Mouse (Mus musculus): Measurements from ENCODE around the gene Tspo2.

The Tspo2 gene

GRCm38 (mm10) chr17:48455955-48456354 is 4.6 kb upstream of the Tspo2 start:
- no peak for TF ChIP-seq GATA4 (IDR thresholded peaks at IDR 0.05; ENCODE audit: insufficient replicate concordance, low read length)

- TF ChIP-seq GATA4 (IDR thresholded peaks at IDR 0.05; ENCODE audit: insufficient replicate concordance, low read length), result no peak
These were observed 3.4 kb upstream of the Tspo2 start, which contains the start of gene Unc5cl for GRCm38 (mm10) chr17:48454688-48455087. TSS of gene Unc5cl (plus strand) at chr17:48454901.

- no peak for TF ChIP-seq GATA4 (IDR thresholded peaks at IDR 0.05; ENCODE audit: insufficient replicate concordance, low read length)
These were observed 2.9 kb upstream of the Tspo2 start for GRCm38 (mm10) chr17:48454190-48454589.

GRCm38 (mm10) chr17:48453489-48453888 is 2.2 kb upstream of the Tspo2 start:
- no peak for TF ChIP-seq GATA4 (IDR thresholded peaks at IDR 0.05; ENCODE audit: insufficient replicate concordance, low read length)

GRCm38 (mm10) chr17:48451753-48452444 is 577 bp upstream of the Tspo2 start:
- no peak for TF ChIP-seq GATA4 (IDR thresholded peaks at IDR 0.05; ENCODE audit: insufficient replicate concordance, low read length)

GRCm38 (mm10) chr17:48450666-48451352 is 513 bp downstream of the Tspo2 start:
- no peak for TF ChIP-seq GATA4 (IDR thresholded peaks at IDR 0.05; ENCODE audit: insufficient replicate concordance, low read length)

- TF ChIP-seq GATA4 (IDR thresholded peaks at IDR 0.05; ENCODE audit: insufficient replicate concordance, low read length), result no peak
These were observed 3.6 kb downstream of the Tspo2 start for GRCm38 (mm10) chr17:48447675-48448074.

GRCm38 (mm10) chr17:48443542-48444145 is 7.7 kb downstream of the Tspo2 start:
- TF ChIP-seq GATA4 (IDR thresholded peaks at IDR 0.05; ENCODE audit: insufficient replicate concordance, low read length), result no peak

GRCm38 (mm10) chr17:48442745-48443457 is 8.4 kb downstream of the Tspo2 start:
- no peak for TF ChIP-seq GATA4 (IDR thresholded peaks at IDR 0.05; ENCODE audit: insufficient replicate concordance, low read length)

GRCm38 (mm10) chr17:48437421-48437911 is 13.9 kb downstream of the Tspo2 start:
- TF ChIP-seq GATA4 (IDR thresholded peaks at IDR 0.05; ENCODE audit: insufficient replicate concordance, low read length), result no peak

- no peak for TF ChIP-seq GATA4 (IDR thresholded peaks at IDR 0.05; ENCODE audit: insufficient replicate concordance, low read length)
These were observed 14.8 kb downstream of the Tspo2 start for GRCm38 (mm10) chr17:48436487-48436886.

- no peak for TF ChIP-seq GATA4 (IDR thresholded peaks at IDR 0.05; ENCODE audit: insufficient replicate concordance, low read length)
These were observed 16.8 kb downstream of the Tspo2 start for GRCm38 (mm10) chr17:48434479-48434878.

GRCm38 (mm10) chr17:48433689-48434330 is 17.5 kb downstream of the Tspo2 start:
- no peak for TF ChIP-seq GATA4 (IDR thresholded peaks at IDR 0.05; ENCODE audit: insufficient replicate concordance, low read length)

- TF ChIP-seq GATA4 (IDR thresholded peaks at IDR 0.05; ENCODE audit: insufficient replicate concordance, low read length), result no peak
These were observed 18.2 kb downstream of the Tspo2 start for GRCm38 (mm10) chr17:48433006-48433655.
